Mouse (Mus musculus) spleen, adult 12 weeks (tissue): ENCODE measurements around the gene Dmrt1.

Experiments
- DNase-seq: peaks from one replicate; pipeline ENCODE4 v3.0.0; 2022; ENCODE audit warnings: low spot score

The Dmrt1 gene

GRCm38 (mm10) chr19:25622291-25623251, 117.2 kb downstream of the Dmrt1 start:
- DNase-seq: peak; percentile 29

GRCm38 (mm10) chr19:25628490-25628889, 123.1 kb downstream of the Dmrt1 start:
- no peak for DNase-seq

- no peak for DNase-seq
These were observed 129.7 kb downstream of the Dmrt1 start for GRCm38 (mm10) chr19:25635119-25635518.

GRCm38 (mm10) chr19:25635622-25636244, 130.3 kb downstream of the Dmrt1 start:
- DNase-seq: no peak

- DNase-seq: no peak
These were observed 133.4 kb downstream of the Dmrt1 start for GRCm38 (mm10) chr19:25638766-25639361.

- no peak for DNase-seq
These were observed 136.4 kb downstream of the Dmrt1 start for GRCm38 (mm10) chr19:25641786-25642185.

- no peak for DNase-seq
These were observed 141.7 kb downstream of the Dmrt1 start for GRCm38 (mm10) chr19:25647136-25647535.

- DNase-seq: no peak
These were observed 143.3 kb downstream of the Dmrt1 start for GRCm38 (mm10) chr19:25648701-25649100.

GRCm38 (mm10) chr19:25650474-25650873, 145.1 kb downstream of the Dmrt1 start:
- no peak for DNase-seq

- DNase-seq: no peak
These were observed 147.1 kb downstream of the Dmrt1 start for GRCm38 (mm10) chr19:25652560-25652959.
